Mouse (Mus musculus) CH12.LX (cell line): ENCODE measurements around the gene Olfr543. TPM values are rescaled to one million over a fixed set of nuclear protein-coding genes. Genes with fewer than 3 reads are reported as not detected.

Source experiments
- DNase-seq: peaks from one replicate; pipeline ENCODE4 v3.0.0-alpha.2; 2013; ENCODE audit errors: extremely low read depth
- H3K27ac ChIP-seq: 2 replicates; pipeline ENCODE4 v1.5.1; 2012; ENCODE audit warnings: low read depth, mild to moderate bottlenecking, control low read depth, moderate library complexity; ENCODE audit not compliant: insufficient read depth
- H3K27me3 ChIP-seq: replicated peaks from 2 replicates; pipeline ENCODE3; 2012; ENCODE audit warnings: inconsistent platforms
- H3K36me3 ChIP-seq, 2 experiments: replicated peaks in 1 of 2; 2 replicates each; pipeline versions ENCODE3 to v1.6.1; 2012; ENCODE audit warnings: inconsistent platforms in 1 of 2, low read length in 1 of 2, mild to moderate bottlenecking in 1 of 2, mixed read lengths in 1 of 2, moderate library complexity in 1 of 2; ENCODE audit not compliant: control insufficient read depth in 1 of 2, insufficient read depth in 1 of 2
- H3K4me1 ChIP-seq, 2 experiments: 2 replicates each; pipeline ENCODE4 v1.6.1; 2012; ENCODE audit warnings: inconsistent platforms in 1 of 2, moderate library complexity in 1 of 2; ENCODE audit not compliant: insufficient read depth in 2 of 2, control insufficient read depth in 1 of 2
- H3K4me2 ChIP-seq: 2 replicates; pipeline ENCODE4 v1.6.1; 2012; ENCODE audit warnings: low read depth, mild to moderate bottlenecking, control low read depth; ENCODE audit not compliant: poor library complexity, insufficient read depth, severe bottlenecking
- H3K4me3 ChIP-seq, 3 experiments: fragments of 150-350 bp in 1 of 3; sonication (generic) in 1 of 3; replicated peaks in 1 of 3; 2 replicates each; pipeline versions ENCODE3 to v1.5.1; 2011 to 2012; ENCODE audit warnings: low read depth in 2 of 3, low read length in 2 of 3, mild to moderate bottlenecking in 2 of 3, moderate library complexity in 2 of 3, control low read depth in 1 of 3, improper control_type of control experiment in 1 of 3, inconsistent platforms in 1 of 3, mixed read lengths in 1 of 3; ENCODE audit not compliant: poor library complexity in 1 of 3
- H3K79me2 ChIP-seq: replicated peaks from 2 replicates; pipeline ENCODE4 v1.6.1; 2012; ENCODE audit warnings: mild to moderate bottlenecking, moderate library complexity; ENCODE audit not compliant: control insufficient read depth, poor library complexity, insufficient read depth, severe bottlenecking; ENCODE audit errors: extremely low read depth
- H3K9ac ChIP-seq: 2 replicates; pipeline ENCODE4 v1.6.1; 2012; ENCODE audit warnings: low read depth, mild to moderate bottlenecking, control low read depth, moderate library complexity; ENCODE audit not compliant: insufficient read depth
- H3K9me3 ChIP-seq: replicated peaks from 2 replicates; pipeline ENCODE3; 2012; ENCODE audit warnings: low read length, inconsistent platforms, mixed read lengths
- CHD2 ChIP-seq: IDR thresholded peaks from 2 replicates; pipeline ENCODE4 v1.6.1; 2011; ENCODE audit warnings: low read length, improper control_type of control experiment
- CTCF ChIP-seq, 2 experiments: IDR thresholded peaks in 1 of 2; conservative IDR thresholded peaks in 1 of 2; 2 replicates each; pipeline ENCODE4 v1.5.1; 2011 to 2012; ENCODE audit warnings: low read depth in 2 of 2, low read length in 2 of 2, improper control_type of control experiment in 1 of 2, inconsistent platforms in 1 of 2, mild to moderate bottlenecking in 1 of 2, moderate library complexity in 1 of 2
- E2F4 ChIP-seq: IDR thresholded peaks from 2 replicates; pipeline ENCODE4 v1.6.1; 2011; ENCODE audit warnings: low read depth, low read length, improper control_type of control experiment; ENCODE audit not compliant: insufficient replicate concordance
- ELF1 ChIP-seq: IDR thresholded peaks from 2 replicates; pipeline ENCODE4 v1.6.1; 2014; ENCODE audit warnings: low read depth, mild to moderate bottlenecking, inconsistent platforms, low read length, improper control_type of control experiment
- EP300 ChIP-seq: IDR thresholded peaks from 2 replicates; pipeline ENCODE4 v1.6.1; 2011; ENCODE audit warnings: low read length, improper control_type of control experiment
- ETS1 ChIP-seq: conservative IDR thresholded peaks from 2 replicates; pipeline ENCODE4 v1.6.1; 2012; ENCODE audit warnings: low read depth, mild to moderate bottlenecking, inconsistent platforms, low read length, improper control_type of control experiment, moderate library complexity
- HCFC1 ChIP-seq: IDR thresholded peaks from 2 replicates; pipeline ENCODE4 v1.6.1; 2012; ENCODE audit warnings: low read depth, mild to moderate bottlenecking, inconsistent platforms, low read length, improper control_type of control experiment
- IRF4 ChIP-seq: IDR thresholded peaks from 2 replicates; pipeline ENCODE4 v1.6.1; 2014; ENCODE audit warnings: low read depth, mild to moderate bottlenecking, inconsistent platforms, low read length, improper control_type of control experiment
- JUN ChIP-seq: IDR thresholded peaks from 2 replicates; pipeline ENCODE4 v1.6.1; 2011; ENCODE audit warnings: low read depth, mild to moderate bottlenecking, low read length, improper control_type of control experiment, moderate library complexity; ENCODE audit not compliant: insufficient read depth
- JUND ChIP-seq: conservative IDR thresholded peaks from 2 replicates; pipeline ENCODE4 v1.6.1; 2011; ENCODE audit warnings: low read depth, low read length, improper control_type of control experiment
- KAT2A ChIP-seq: IDR thresholded peaks from 2 replicates; pipeline ENCODE4 v1.6.1; 2012; ENCODE audit warnings: low read length, improper control_type of control experiment, inconsistent platforms; ENCODE audit not compliant: insufficient replicate concordance
- MAFK ChIP-seq: IDR thresholded peaks from 2 replicates; pipeline ENCODE4 v1.6.1; 2011; ENCODE audit warnings: low read length, improper control_type of control experiment; ENCODE audit not compliant: insufficient replicate concordance
- MAX ChIP-seq: IDR thresholded peaks from 2 replicates; pipeline ENCODE4 v1.6.1; 2011; ENCODE audit warnings: low read length, improper control_type of control experiment
- MEF2A ChIP-seq: IDR thresholded peaks from 2 replicates; pipeline ENCODE4 v1.6.1; 2014; ENCODE audit warnings: low read depth, mild to moderate bottlenecking, inconsistent platforms, low read length, improper control_type of control experiment, borderline replicate concordance
- MYC ChIP-seq: IDR thresholded peaks from 2 replicates; pipeline ENCODE4 v1.6.1; 2011; ENCODE audit warnings: low read depth, mild to moderate bottlenecking, improper control_type of control experiment, low read length
- NRF1 ChIP-seq: IDR thresholded peaks from 2 replicates; pipeline ENCODE4 v1.6.1; 2014; ENCODE audit warnings: low read depth, mild to moderate bottlenecking, inconsistent platforms, low read length, improper control_type of control experiment, moderate library complexity
- PAX5 ChIP-seq: IDR thresholded peaks from 2 replicates; pipeline ENCODE4 v1.6.1; 2012; ENCODE audit warnings: low read length, inconsistent platforms, mixed read lengths
- POLR2A ChIP-seq: IDR thresholded peaks from 2 replicates; pipeline ENCODE4 v1.6.1; 2011; ENCODE audit warnings: low read depth, mild to moderate bottlenecking, improper control_type of control experiment, low read length
- SIN3A ChIP-seq: IDR thresholded peaks from 2 replicates; pipeline ENCODE4 v1.6.1; 2012; ENCODE audit warnings: low read length, improper control_type of control experiment, inconsistent platforms
- SMC3 ChIP-seq: IDR thresholded peaks from 2 replicates; pipeline ENCODE4 v1.6.1; 2011; ENCODE audit warnings: low read depth, low read length, improper control_type of control experiment
- TBP ChIP-seq: conservative IDR thresholded peaks from 2 replicates; pipeline ENCODE4 v1.6.1; 2011; ENCODE audit warnings: low read depth, low read length, improper control_type of control experiment
- TCF12 ChIP-seq: IDR thresholded peaks from 2 replicates; pipeline ENCODE4 v1.6.1; 2014; ENCODE audit warnings: low read depth, mild to moderate bottlenecking, inconsistent platforms, low read length, improper control_type of control experiment
- UBTF ChIP-seq: IDR thresholded peaks from 2 replicates; pipeline ENCODE4 v1.6.1; 2012; ENCODE audit warnings: low read depth, mild to moderate bottlenecking, inconsistent platforms, low read length, improper control_type of control experiment, moderate library complexity
- ZC3H11A ChIP-seq: IDR thresholded peaks from 2 replicates; pipeline ENCODE4 v1.6.1; 2012; ENCODE audit warnings: low read depth, mild to moderate bottlenecking, inconsistent platforms, low read length, improper control_type of control experiment
- ZKSCAN1 ChIP-seq: IDR thresholded peaks from 2 replicates; pipeline ENCODE4 v1.6.1; 2012; ENCODE audit warnings: low read depth, inconsistent platforms, low read length, improper control_type of control experiment, borderline replicate concordance
- dilution Hi-C: fragments of 300-500 bp; cut with MboI; formaldehyde crosslinking; loops from 2 replicates; pipeline ENCODE4 v1.14.3; 2020; ENCODE audit warnings: low sequenced_read_pairs; ENCODE audit not compliant: extremely low pct_unique_long_range_greater_than_20kb, extremely low pct_ligation_motif_present
- in situ Hi-C: fragments of 300-500 bp; cut with MboI; formaldehyde crosslinking; loops from 3 replicates; pipeline ENCODE4 v1.14.3; 2019; ENCODE audit warnings: low sequenced_read_pairs, low pct_ligation_motif_present, low pct_unique_long_range_greater_than_20kb, mixed read lengths
- polyA plus RNA-seq: library from polyadenylated mRNA; unstranded; fragments of >175 nt; gene quantifications from 2 replicates; pipeline ENCODE4 v1.2.1, GENCODE M21; 2012; ENCODE audit warnings: low read depth; ENCODE audit not compliant: insufficient read length
- total RNA-seq, 2 experiments: library from RNA; depleted of rRNA; stranded (reverse); fragments of 300-350 nt in 1 of 2; fragments of >200 nt in 1 of 2; gene quantifications; 2 replicates each; pipeline ENCODE4 v1.2.3; 2012 to 2014

Gene Olfr543
- total and polyA plus RNA-seq, 3 experiments, result 1.1 TPM; not detected in 2

GRCm38 (mm10) chr7:102440822-102441656, 40.4 kb downstream of the Olfr543 start:
- H3K9ac ChIP-seq, result no peak overlapping the region; the same call in 1 of the 2 replicates
- H3K36me3 ChIP-seq, result peaks cover 16 to 27% of the 10 kb centered on the region in 2 experiments
- H3K4me2 ChIP-seq, result no peak overlapping the region
- peak; percentile 15 for DNase-seq
- H3K9me3 ChIP-seq, result no peaks in the 10 kb centered on the region
- H3K27me3 ChIP-seq, result no peaks in the 10 kb centered on the region
- H3K79me2 ChIP-seq, result peaks cover 34% of the 10 kb centered on the region
- peaks cover 5 to 27% of the 10 kb centered on the region in 2 experiments for H3K4me1 ChIP-seq
- in situ Hi-C loops (no loop called here), dilution Hi-C loops (no loop called here)
- peak overlapping the region in 1 of 3 experiments; percentile 91 for H3K4me3 ChIP-seq
- H3K27ac ChIP-seq, result no peak overlapping the region
- TF ChIP-seq EP300 (no peak), POLR2A (no peak), PAX5 (no peak), ZKSCAN1 (no peak), MAFK (no peak), KAT2A (no peak), SIN3A (no peak), ELF1 (no peak), IRF4 (no peak), JUN (no peak), NRF1 (no peak), TCF12 (no peak), MEF2A (no peak), MYC (no peak), SMC3 (no peak), MAX (no peak)

- no peaks in the 10 kb centered on the region for H3K4me1 ChIP-seq
- H3K27me3 ChIP-seq, result no peaks in the 10 kb centered on the region
- H3K36me3 ChIP-seq, result peaks cover 8 to 50% of the 10 kb centered on the region in 2 experiments
- DNase-seq, result no peak
- no peak overlapping the region for H3K4me2 ChIP-seq
- in situ Hi-C loops, result no loop called here
- no peak overlapping the region for H3K4me3 ChIP-seq
- H3K9ac ChIP-seq, result no peak overlapping the region
- dilution Hi-C loops, result no loop called here
- H3K79me2 ChIP-seq, result no peaks in the 10 kb centered on the region
- H3K9me3 ChIP-seq, result no peaks in the 10 kb centered on the region
- TF ChIP-seq TCF12 (no peak), POLR2A (no peak), HCFC1 (no peak), JUND (no peak), ETS1 (no peak), ZKSCAN1 (no peak), E2F4 (no peak), SIN3A (no peak), ZC3H11A (no peak), CHD2 (no peak), TBP (no peak), UBTF (no peak), CTCF (conservative IDR thresholded peaks at IDR 0.05 in 1 of 2, IDR thresholded peaks at IDR 0.05 in 1 of 2; ENCODE audit: low read depth in 2 of 2, low read length in 2 of 2) (no peak)
- H3K27ac ChIP-seq, result no peak overlapping the region
Observed at GRCm38 (mm10) chr7:102434344-102434743, 47.1 kb downstream of the Olfr543 start.
